Mouse (Mus musculus): ENCODE results near the gene Ifngr2.

Ifngr2 gene

GRCm38 (mm10) chr16:91609501-91610245 is 62.8 kb downstream of the Ifngr2 start:
- no peak for DNase-seq (ENCODE audit: low read depth, low spot score)

GRCm38 (mm10) chr16:91611248-91611647 is 64.4 kb downstream of the Ifngr2 start:
- no peak for DNase-seq (ENCODE audit: low read depth, low spot score)

GRCm38 (mm10) chr16:91612525-91612924 is 65.7 kb downstream of the Ifngr2 start:
- DNase-seq (ENCODE audit: low read depth, low spot score) = no peak

- no peak for DNase-seq (ENCODE audit: low read depth, low spot score)
Observed at GRCm38 (mm10) chr16:91614552-91614951, 67.7 kb downstream of the Ifngr2 start.

Measured in telencephalon, adult 2 months (tissue).